Mouse (Mus musculus) kidney, postnatal 4 days (tissue): ENCODE results near the gene Padi4.
A peak's percentile ranks its signal among the peaks of the same experiment; 100 is the strongest.

Experiments
- DNase-seq, 2 experiments: peaks; one replicate each; pipeline ENCODE4 v3.0.0; 2021; ENCODE audit warnings: mixed read lengths in 2 of 2

The Padi4 gene

GRCm38 (mm10) chr4:140774025-140774800, at the start of gene Padi4:
Gene Padi4, minus strand, starts transcription at chr4:140774236.
- no peak for DNase-seq

- peak; percentile 45 to 54 for DNase-seq
These were observed 48.0 kb upstream of the Padi4 start for GRCm38 (mm10) chr4:140821988-140822387.

GRCm38 (mm10) chr4:140817413-140817812, 43.4 kb upstream of the Padi4 start:
- no peak for DNase-seq

GRCm38 (mm10) chr4:140815996-140816917, 42.2 kb upstream of the Padi4 start:
- peak; percentile 79 to 87 for DNase-seq

- DNase-seq = no peak
These were observed 41.5 kb upstream of the Padi4 start for GRCm38 (mm10) chr4:140815496-140815895.

- DNase-seq = peak; percentile 69 to 82
These were observed 40.5 kb upstream of the Padi4 start for GRCm38 (mm10) chr4:140814241-140815225.

- peak in 1 of 2 experiments; percentile 31 for DNase-seq
These were observed 39.5 kb upstream of the Padi4 start for GRCm38 (mm10) chr4:140813358-140814185.

GRCm38 (mm10) chr4:140812609-140813008, 38.6 kb upstream of the Padi4 start:
- peak; percentile 58 to 69 for DNase-seq

GRCm38 (mm10) chr4:140812191-140812590, 38.2 kb upstream of the Padi4 start:
- no peak for DNase-seq

GRCm38 (mm10) chr4:140810458-140811260, 36.6 kb upstream of the Padi4 start, which contains the start of gene Padi3:
Gene Padi3, minus strand, starts transcription at chr4:140810648.
- DNase-seq = peak in 1 of 2 experiments; percentile 18

- no peak for DNase-seq
These were observed 35.1 kb upstream of the Padi4 start for GRCm38 (mm10) chr4:140809118-140809517.

GRCm38 (mm10) chr4:140804601-140805000, 30.6 kb upstream of the Padi4 start:
- no peak for DNase-seq

- no peak for DNase-seq
These were observed 27.3 kb upstream of the Padi4 start for GRCm38 (mm10) chr4:140801364-140801763.

- no peak for DNase-seq
These were observed 22.8 kb upstream of the Padi4 start for GRCm38 (mm10) chr4:140796786-140797185.

GRCm38 (mm10) chr4:140794678-140795077, 20.6 kb upstream of the Padi4 start:
- no peak for DNase-seq

- DNase-seq = no peak
These were observed 19.8 kb upstream of the Padi4 start for GRCm38 (mm10) chr4:140793795-140794194.

- no peak for DNase-seq
These were observed 18.5 kb upstream of the Padi4 start for GRCm38 (mm10) chr4:140792584-140792983.

GRCm38 (mm10) chr4:140791071-140791470, 17.0 kb upstream of the Padi4 start:
- DNase-seq = no peak

- DNase-seq = peak; percentile 59 to 73
These were observed 15.9 kb upstream of the Padi4 start for GRCm38 (mm10) chr4:140789983-140790382.

GRCm38 (mm10) chr4:140788983-140789382, 14.9 kb upstream of the Padi4 start:
- peak; percentile 86 to 87 for DNase-seq
